Mouse (Mus musculus) heart, embryonic 13.5 days (tissue): ENCODE results near the gene Olfr1013. TPM values are rescaled to one million over a fixed set of nuclear protein-coding genes. Genes with fewer than 3 reads are reported as not detected.

ENCODE experiments used
- ATAC-seq: fragments of 200-750 bp; cut with Nextera tagmentation; 2 replicates; pipeline ENCODE4 v1.8.0; 2017; ENCODE audit warnings: moderate TSS enrichment; ENCODE audit not compliant: insufficient number of reproducible peaks, low FRiP score, low TSS enrichment; ENCODE audit errors: extremely low read depth
- H3K27ac ChIP-seq: fragments of 300-500 bp; sonication (generic); replicated peaks from 2 replicates; pipeline ENCODE4 v1.5.1; 2015; ENCODE audit warnings: moderate library complexity, mild to moderate bottlenecking, inconsistent platforms
- H3K27me3 ChIP-seq: fragments of 300-500 bp; sonication (generic); replicated peaks from 2 replicates; pipeline ENCODE4 v1.6.1; 2015; ENCODE audit warnings: mild to moderate bottlenecking, inconsistent platforms
- H3K36me3 ChIP-seq: fragments of 300-500 bp; sonication (generic); 2 replicates; pipeline ENCODE4 v1.6.1; 2015; ENCODE audit warnings: mild to moderate bottlenecking, inconsistent platforms
- H3K4me1 ChIP-seq: fragments of 300-500 bp; sonication (generic); 2 replicates; pipeline ENCODE4 v1.6.1; 2015; ENCODE audit warnings: inconsistent platforms
- H3K4me2 ChIP-seq: fragments of 300-500 bp; sonication (generic); 2 replicates; pipeline ENCODE4 v1.6.1; 2015; ENCODE audit warnings: inconsistent platforms, mild to moderate bottlenecking, moderate library complexity
- H3K4me3 ChIP-seq: fragments of 300-500 bp; sonication (generic); 2 replicates; pipeline ENCODE4 v1.5.1; 2015; ENCODE audit warnings: moderate library complexity, mild to moderate bottlenecking, inconsistent platforms
- H3K9ac ChIP-seq: fragments of 300-500 bp; sonication (generic); 2 replicates; pipeline ENCODE4 v1.6.1; 2015; ENCODE audit warnings: inconsistent platforms, mild to moderate bottlenecking, moderate library complexity
- H3K9me3 ChIP-seq: fragments of 300-500 bp; sonication (generic); 2 replicates; pipeline ENCODE4 v1.6.1; 2016; ENCODE audit warnings: inconsistent platforms
- WGBS: fragments of 180-500 bp; shearing (Covaris S2); methylation state at CpG from one replicate; pipeline ENCODE4 v1.1.7; 2015; ENCODE audit warnings: mixed read lengths; 5-methylcytosine and 5-hydroxymethylcytosine counted together
- polyA plus RNA-seq: library from polyadenylated mRNA; unstranded; fragments of >200 nt; fragmentation: Nextera tagmentation; extraction: Ambion mirVana; gene quantifications from 2 replicates; pipeline ENCODE4 v1.2.1, GENCODE M21; 2015

The Olfr1013 gene
- not detected in 2 replicates for polyA plus RNA-seq

- H3K9ac ChIP-seq = no peak within 1 kb of the TSS
- H3K4me3 ChIP-seq = no peak within 1 kb of the TSS
- no peaks in the 10 kb centered on the region for H3K4me1 ChIP-seq
- H3K36me3 ChIP-seq = no peaks in the 10 kb centered on the region
- no peaks in the 10 kb centered on the region for H3K27me3 ChIP-seq
- H3K27ac ChIP-seq = no peak within 1 kb of the TSS
- H3K4me2 ChIP-seq = no peak within 1 kb of the TSS
- H3K9me3 ChIP-seq = no peaks in the 10 kb centered on the region
- ATAC-seq = no peak
Observed at GRCm38 (mm10) chr2:85766798-85767197, at the start of gene Olfr1013. TSS of gene Olfr1013 (plus strand) at chr2:85767098.

DNA sequence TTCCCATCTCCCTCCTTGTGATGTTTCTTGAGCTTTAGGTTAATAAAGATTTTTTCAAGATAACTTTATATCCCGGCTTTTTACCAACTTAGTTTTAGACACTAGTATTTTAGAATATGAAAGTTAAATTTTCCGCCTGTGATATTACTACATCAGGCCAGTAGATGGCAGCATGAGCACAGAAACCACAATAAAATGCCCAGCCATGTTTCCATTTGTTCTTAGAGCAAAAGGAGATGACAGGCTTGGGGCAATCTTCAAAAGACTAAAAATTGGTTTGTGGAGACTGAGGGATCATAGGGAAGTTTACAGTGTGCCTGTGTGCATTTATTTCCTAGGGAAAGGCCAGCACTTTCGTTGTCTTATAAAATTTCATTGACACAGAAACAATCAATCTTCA is 41.1 kb upstream of the Olfr1013 start:
- Histone ChIP-seq H3K4me1 (no peaks in the 10 kb centered on the region), H3K27ac (no peak overlapping the region), H3K4me3 (no peak overlapping the region), H3K9me3 (no peaks in the 10 kb centered on the region), H3K36me3 (no peaks in the 10 kb centered on the region), H3K9ac (no peak overlapping the region), H3K4me2 (no peak overlapping the region), H3K27me3 (no peaks in the 10 kb centered on the region)
- 12% methylated on average over 3 of the region's 3 CpGs for WGBS
- ATAC-seq = no peak

DNA sequence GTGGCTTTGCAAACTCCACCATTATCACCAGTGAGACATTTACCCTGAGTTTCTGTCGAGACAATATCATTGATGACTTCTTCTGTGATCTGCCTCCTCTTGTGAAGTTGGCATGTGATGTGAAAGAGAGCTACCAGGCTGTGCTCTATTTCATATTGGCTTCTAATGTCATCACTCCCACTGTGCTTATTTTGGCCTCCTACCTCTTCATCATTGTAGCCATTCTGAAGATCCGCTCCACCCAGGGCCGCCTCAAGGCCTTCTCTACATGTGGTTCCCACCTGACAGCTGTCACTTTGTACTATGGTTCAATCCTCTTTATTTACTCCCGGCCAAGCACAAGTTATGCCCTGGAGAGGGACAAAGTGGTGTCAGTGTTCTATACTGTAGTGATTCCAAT is 13.1 kb upstream of the Olfr1013 start:
- no peak overlapping the region for H3K4me3 ChIP-seq
- H3K36me3 ChIP-seq = no peaks in the 10 kb centered on the region
- H3K27me3 ChIP-seq = no peaks in the 10 kb centered on the region
- WGBS = 71% methylated on average over 4 of the region's 4 CpGs
- no peak for ATAC-seq
- H3K9me3 ChIP-seq = no peaks in the 10 kb centered on the region
- no peak overlapping the region for H3K9ac ChIP-seq
- H3K27ac ChIP-seq = no peak overlapping the region
- no peak overlapping the region for H3K4me2 ChIP-seq
- H3K4me1 ChIP-seq = no peaks in the 10 kb centered on the region

DNA sequence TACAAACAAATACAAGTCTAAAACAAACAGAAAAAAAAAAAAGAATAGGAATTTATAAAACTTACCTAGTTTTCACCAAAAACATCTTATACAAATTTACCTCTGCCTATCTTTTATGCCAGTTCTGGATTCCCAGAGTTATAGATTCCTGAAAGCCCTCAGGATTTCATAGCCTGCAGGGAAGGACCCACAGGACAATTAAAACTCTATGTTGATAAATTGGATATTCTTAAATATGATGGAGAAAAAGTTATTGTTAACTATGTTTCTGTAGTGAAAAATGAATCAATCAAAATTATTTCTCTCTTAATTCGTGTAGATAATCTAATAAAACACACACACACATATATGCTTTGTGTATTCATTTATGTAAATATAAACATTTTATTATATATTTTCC is 4.2 kb upstream of the Olfr1013 start, which contains the start of gene Olfr1012:
Gene Olfr1012, minus strand, starts transcription at position 101 of the 400 bp plus-strand sequence.
- no peaks in the 10 kb centered on the region for H3K27me3 ChIP-seq
- ATAC-seq = no peak
- 49% methylated on average over 1 of the region's 1 CpGs for WGBS

DNA sequence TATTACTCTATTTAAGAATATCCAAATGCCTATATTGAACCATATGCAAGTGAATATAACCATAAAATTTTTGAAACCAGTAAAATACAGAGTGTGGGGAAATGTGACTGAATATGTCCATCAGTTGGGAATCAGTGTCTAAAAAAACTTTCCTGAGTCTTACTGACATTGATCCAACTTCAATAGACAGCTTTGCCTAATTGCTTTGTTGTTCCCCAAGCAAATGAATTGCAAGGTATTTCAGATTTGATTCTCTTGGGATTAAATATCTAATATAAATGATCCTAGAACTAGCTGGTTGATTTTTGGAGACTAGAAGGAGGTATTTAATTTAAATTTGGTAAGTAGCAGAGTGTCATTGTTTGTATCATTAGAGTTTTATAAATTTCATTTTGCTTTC is 5.5 kb downstream of the Olfr1013 start, which contains the start of gene Olfr1014:
Gene Olfr1014, plus strand, starts transcription at position 301 of the 400 bp plus-strand sequence.
- ATAC-seq = no peak
- no peaks in the 10 kb centered on the region for H3K27me3 ChIP-seq
- no peaks in the 10 kb centered on the region for H3K9me3 ChIP-seq
- H3K27ac ChIP-seq = no peak within 1 kb of the TSS
- no peaks in the 10 kb centered on the region for H3K36me3 ChIP-seq
- no peak within 1 kb of the TSS for H3K9ac ChIP-seq
- no peaks in the 10 kb centered on the region for H3K4me1 ChIP-seq
- no peak within 1 kb of the TSS for H3K4me2 ChIP-seq
- H3K4me3 ChIP-seq = no peak within 1 kb of the TSS

More for the DNA sequence above, 4.2 kb upstream of the Olfr1013 start, which contains the start of gene Olfr1012:
- no peak within 1 kb of the TSS for H3K9ac ChIP-seq
- H3K4me1 ChIP-seq = no peaks in the 10 kb centered on the region
- H3K4me2 ChIP-seq = no peak within 1 kb of the TSS
- H3K4me3 ChIP-seq = no peak within 1 kb of the TSS
- no peaks in the 10 kb centered on the region for H3K36me3 ChIP-seq
- H3K9me3 ChIP-seq = no peaks in the 10 kb centered on the region
- H3K27ac ChIP-seq = no peak within 1 kb of the TSS

DNA sequence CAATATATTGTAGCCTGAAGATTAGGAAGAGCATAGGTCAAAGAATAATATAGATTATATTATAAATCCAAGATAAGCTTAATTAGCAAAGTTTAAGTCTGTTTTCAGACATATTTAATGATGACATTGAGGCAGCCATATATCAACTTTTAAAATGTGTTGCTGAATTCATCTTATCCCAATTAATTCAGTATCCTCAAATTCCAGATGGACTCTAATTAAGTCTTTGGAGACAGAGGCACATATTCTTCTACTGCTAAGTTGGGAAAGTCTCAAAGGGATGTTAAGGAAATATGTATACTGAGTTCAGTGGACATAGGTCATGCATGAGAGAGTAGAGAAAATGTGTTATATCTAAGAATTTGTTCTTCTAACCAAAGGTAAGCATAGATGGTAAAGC is 14.8 kb downstream of the Olfr1013 start, which contains the start of gene Olfr1015:
Gene Olfr1015, plus strand, starts transcription at position 301 of the 400 bp plus-strand sequence.
- no peaks in the 10 kb centered on the region for H3K36me3 ChIP-seq
- H3K4me2 ChIP-seq = no peak within 1 kb of the TSS

DNA sequence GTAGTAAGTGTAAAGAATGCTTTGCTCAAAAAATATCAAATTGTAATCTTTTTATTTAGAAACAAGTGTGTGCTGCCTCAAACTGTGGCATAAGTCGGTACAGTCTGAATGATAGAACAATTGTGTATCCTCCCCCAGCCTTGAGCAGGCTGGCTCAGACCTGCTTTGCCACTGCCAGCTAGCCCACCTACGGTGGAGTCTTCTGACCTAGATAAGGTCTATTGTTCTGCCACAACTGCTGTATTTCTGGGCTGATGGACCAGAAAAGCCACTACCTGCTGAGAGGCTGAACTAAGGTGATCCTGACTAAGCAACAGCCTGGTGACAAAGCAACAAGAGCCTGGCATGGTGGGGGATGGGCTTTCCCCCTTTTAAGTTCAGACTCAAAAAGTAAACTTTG is 25.4 kb downstream of the Olfr1013 start:
- Histone ChIP-seq H3K36me3 (no peaks in the 10 kb centered on the region), H3K27ac (no peak overlapping the region), H3K9me3 (0 out of 2 replicates have a peak, but pooled peaks cover 4% of the 10 kb centered on the region), H3K4me3 (no peak overlapping the region), H3K9ac (no peak overlapping the region), H3K27me3 (no peaks in the 10 kb centered on the region), H3K4me1 (no peaks in the 10 kb centered on the region), H3K4me2 (no peak overlapping the region)
- ATAC-seq = no peak
- 51% methylated on average over 2 of the region's 2 CpGs for WGBS

More for the DNA sequence above, 14.8 kb downstream of the Olfr1013 start, which contains the start of gene Olfr1015:
- no peak for ATAC-seq
- H3K9ac ChIP-seq = no peak within 1 kb of the TSS
- H3K4me3 ChIP-seq = no peak within 1 kb of the TSS
- no peaks in the 10 kb centered on the region for H3K4me1 ChIP-seq
- no peak within 1 kb of the TSS for H3K27ac ChIP-seq
- H3K27me3 ChIP-seq = no peaks in the 10 kb centered on the region
- H3K9me3 ChIP-seq = no peaks in the 10 kb centered on the region

DNA sequence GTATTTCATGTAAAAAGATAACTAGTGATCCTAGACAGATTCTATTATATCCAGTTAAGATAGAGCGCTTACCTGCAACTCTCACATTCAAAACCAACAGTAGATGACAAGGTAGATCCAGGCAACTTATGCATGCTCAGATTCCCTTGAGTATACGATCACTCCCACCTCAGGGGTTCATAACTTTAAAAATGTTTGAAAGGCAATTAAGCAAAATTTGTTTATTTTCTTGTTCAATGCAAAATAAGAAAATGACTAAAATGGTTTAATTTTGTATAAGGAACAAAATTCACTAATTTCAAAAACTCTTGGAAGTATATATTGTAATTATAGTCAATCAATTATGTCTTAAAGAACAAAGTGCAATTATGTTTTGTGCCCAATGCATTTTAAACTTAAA is 35.5 kb downstream of the Olfr1013 start, which contains the start of gene Olfr1016:
Gene Olfr1016, minus strand, starts transcription at position 101 of the 400 bp plus-strand sequence.
- H3K27ac ChIP-seq = no peak within 1 kb of the TSS
- WGBS = 81% methylated on average over 2 of the region's 2 CpGs
- ATAC-seq = no peak

DNA sequence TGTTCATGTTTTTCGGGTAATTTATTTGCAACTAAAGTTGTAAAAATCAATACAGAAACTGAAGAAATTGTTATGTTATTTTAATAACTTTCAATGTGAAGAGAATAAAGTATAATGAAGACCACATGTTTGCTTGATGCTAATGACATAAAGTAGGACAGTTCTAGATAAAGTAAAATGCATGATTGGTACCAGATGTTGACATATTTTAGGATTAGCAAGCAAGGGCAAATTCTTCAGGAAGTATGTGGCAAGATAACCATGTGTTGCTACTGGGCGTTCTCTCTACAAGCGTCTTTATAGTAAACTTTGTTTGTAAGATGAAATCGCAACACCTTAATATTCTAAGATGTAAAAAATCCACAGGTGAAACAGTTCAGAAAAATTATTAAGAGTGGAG is 37.6 kb downstream of the Olfr1013 start:
- H3K9me3 ChIP-seq = no peaks in the 10 kb centered on the region
- H3K4me1 ChIP-seq = no peaks in the 10 kb centered on the region
- no peak for ATAC-seq
- WGBS = 58% methylated on average over 4 of the region's 4 CpGs
- H3K4me2 ChIP-seq = no peak overlapping the region
- no peak overlapping the region for H3K9ac ChIP-seq
- H3K4me3 ChIP-seq = no peak overlapping the region
- no peak overlapping the region for H3K27ac ChIP-seq
- no peaks in the 10 kb centered on the region for H3K27me3 ChIP-seq
- H3K36me3 ChIP-seq = no peaks in the 10 kb centered on the region

More for the DNA sequence above, 35.5 kb downstream of the Olfr1013 start, which contains the start of gene Olfr1016:
- Histone ChIP-seq H3K9me3 (no peaks in the 10 kb centered on the region), H3K4me2 (no peak within 1 kb of the TSS), H3K27me3 (no peaks in the 10 kb centered on the region), H3K4me3 (no peak within 1 kb of the TSS), H3K9ac (no peak within 1 kb of the TSS), H3K4me1 (no peaks in the 10 kb centered on the region), H3K36me3 (no peaks in the 10 kb centered on the region)

- no peak within 1 kb of the TSS for H3K27ac ChIP-seq
- no peak within 1 kb of the TSS for H3K9ac ChIP-seq
- ATAC-seq = no peak
- H3K36me3 ChIP-seq = no peaks in the 10 kb centered on the region
- H3K27me3 ChIP-seq = no peaks in the 10 kb centered on the region
- H3K4me1 ChIP-seq = no peaks in the 10 kb centered on the region
- H3K4me3 ChIP-seq = no peak within 1 kb of the TSS
- H3K4me2 ChIP-seq = no peak within 1 kb of the TSS
- no peaks in the 10 kb centered on the region for H3K9me3 ChIP-seq
Observed at GRCm38 (mm10) chr2:85818179-85818578, 51.3 kb downstream of the Olfr1013 start, which contains the start of gene Olfr1018. TSS of gene Olfr1018 (plus strand) at chr2:85818479.
